Mouse (Mus musculus) gastrocnemius, adult 8-10 months (tissue): ENCODE measurements around the gene Mtfr2. TPM values are rescaled to one million over a fixed set of nuclear protein-coding genes. Genes with fewer than 3 reads are reported as not detected.

Source experiments
- DNase-seq, 2 experiments: peaks; one replicate each; pipeline ENCODE4 v3.0.0; 2022; ENCODE audit warnings: low spot score in 2 of 2
- total RNA-seq, 4 experiments: library from RNA; stranded (reverse); gene quantifications; 2 replicates each; pipeline ENCODE4 v1.2.4; 2022

The Mtfr2 gene
- total RNA-seq, 4 experiments from 2014 or later, result not detected

DNA sequence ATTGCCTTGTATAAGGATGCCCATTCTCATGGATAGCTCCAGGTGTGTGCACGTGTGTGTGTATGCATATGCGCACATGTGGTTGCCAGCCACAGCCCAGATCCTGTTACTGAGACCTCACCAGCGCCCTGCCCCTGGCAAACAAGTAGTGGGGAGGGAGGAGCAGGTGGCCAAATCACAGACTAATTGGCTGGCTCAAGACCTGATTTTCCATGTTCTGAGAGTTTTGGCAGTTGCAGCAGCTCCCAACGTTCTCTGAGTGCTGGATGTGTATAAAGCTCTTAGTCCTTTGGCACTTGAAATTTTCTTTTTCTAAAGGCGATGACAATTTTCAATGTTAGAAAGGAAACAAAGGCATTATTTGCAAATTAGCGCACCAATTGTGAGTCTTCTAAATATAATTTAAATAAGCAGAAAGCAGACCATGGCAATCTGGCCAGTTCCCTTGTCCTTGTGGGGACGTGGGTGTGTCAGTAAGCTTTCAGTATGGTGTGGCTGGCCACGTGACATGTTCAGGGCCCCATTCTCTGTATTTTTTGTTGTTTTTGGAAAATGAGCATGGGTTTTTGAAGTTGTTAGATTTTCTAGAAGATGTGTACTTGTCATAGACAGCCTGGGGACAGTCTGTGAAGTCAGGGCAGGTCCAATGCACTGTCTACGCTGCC, 31.6 kb downstream of the Mtfr2 start:
- DNase-seq, result peak in 1 of 2 experiments; percentile 28

DNA sequence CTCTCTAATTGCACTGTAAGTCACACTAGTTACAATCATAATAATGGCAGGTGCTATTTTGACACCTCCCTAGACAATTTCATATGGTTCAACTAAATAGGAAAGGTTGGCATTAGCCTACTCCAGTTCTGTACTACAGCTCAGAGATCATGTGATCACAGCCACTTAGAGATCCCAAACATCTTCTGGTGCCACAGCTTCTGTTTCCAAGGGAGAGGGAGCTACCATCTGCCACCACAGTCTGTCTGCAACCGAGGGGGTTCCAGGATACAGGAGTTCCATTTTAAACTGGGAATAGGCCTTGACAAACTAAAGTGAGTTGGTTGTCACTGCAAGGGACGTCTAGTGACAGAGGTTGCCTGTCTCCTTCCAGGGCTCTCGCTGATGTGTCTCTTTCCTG, 33.2 kb downstream of the Mtfr2 start:
- DNase-seq, result no peak

DNA sequence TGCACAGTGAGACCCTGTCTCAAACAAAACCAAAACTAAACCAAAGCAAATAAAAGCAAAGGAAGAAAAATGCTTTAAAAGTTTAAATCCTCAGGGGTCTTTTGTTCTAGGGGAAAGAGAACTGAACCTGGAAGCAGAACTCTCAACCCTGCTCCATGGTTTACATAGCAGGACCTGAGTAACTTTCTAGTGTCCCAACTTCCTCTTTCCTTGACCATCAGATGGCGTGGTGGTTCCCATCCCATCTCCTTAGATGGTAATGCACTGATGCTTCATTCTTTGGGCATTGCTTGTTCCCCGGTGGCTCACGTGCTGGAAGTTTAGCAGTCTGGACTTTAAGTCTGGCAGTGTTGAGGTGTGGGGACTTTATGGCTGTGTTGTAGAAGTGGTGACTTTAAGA, 33.8 kb downstream of the Mtfr2 start:
- no peak for DNase-seq

DNA sequence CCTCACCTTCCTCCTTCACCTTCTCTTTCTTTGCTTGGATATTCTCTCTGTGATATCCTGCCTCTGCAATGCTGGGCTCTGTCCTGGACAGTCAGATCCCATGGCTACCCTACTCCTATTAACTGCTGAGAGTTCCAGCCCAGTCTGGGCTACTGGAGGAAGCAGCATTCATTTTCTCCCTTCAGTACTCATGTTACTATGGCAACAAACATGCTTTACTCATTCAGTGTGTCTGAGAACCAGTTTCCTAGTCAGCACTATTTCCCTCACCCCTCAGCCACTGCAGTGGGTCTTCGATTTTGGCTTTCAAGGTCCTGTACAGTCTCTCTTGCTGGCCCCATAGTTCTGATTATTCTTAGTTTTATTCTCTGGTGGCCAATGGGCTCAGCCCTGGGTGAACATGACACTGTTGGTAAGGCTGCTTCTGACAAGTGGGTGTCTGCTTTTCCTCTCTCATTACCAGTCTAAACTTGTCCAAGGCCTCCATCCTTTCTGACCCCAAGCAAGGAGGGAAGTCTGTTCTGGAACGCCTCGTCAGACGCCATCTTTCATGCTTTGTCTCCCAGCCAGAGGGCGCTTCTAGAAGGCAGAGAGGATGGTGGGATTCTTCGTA, 35.3 kb downstream of the Mtfr2 start:
- DNase-seq, result no peak

DNA sequence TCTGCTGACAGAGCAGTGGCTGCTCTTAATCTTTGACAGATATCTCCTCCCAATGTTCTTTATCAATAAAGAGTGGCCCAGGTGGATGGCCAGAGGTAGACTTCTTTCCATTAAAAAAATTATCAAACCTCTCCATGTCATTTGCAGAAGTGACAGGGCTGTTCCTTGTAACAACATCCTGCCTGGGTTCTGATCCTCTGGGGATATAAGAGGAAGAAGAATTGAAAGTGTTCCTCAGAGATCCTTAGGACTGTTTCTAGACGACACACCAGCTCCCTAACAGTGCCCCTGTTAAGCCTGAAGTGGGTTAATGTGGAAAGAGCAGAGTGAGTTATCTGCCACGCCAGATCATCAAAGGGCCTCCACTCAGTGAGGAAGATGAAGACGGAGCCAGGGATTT, 43.0 kb downstream of the Mtfr2 start:
- no peak for DNase-seq

DNA sequence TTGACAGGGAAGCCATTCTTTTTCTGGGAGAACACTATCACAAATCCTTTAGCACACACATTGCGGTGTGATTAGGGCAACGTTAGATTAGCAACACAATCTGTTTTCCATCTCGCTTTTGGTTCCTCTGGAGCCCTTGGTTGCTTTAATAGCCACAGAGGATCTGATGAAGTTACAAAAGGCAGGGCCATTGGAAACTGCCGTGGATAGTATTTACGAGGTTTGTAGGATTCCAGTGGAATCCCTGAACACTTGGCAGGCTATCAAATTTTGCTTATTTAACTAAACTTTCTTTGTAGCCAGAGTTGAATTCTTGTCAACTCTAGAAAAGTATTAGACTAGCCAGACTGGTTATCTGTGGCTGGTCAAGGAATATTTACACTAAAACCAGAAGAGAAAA, 47.2 kb downstream of the Mtfr2 start:
- no peak for DNase-seq

DNA sequence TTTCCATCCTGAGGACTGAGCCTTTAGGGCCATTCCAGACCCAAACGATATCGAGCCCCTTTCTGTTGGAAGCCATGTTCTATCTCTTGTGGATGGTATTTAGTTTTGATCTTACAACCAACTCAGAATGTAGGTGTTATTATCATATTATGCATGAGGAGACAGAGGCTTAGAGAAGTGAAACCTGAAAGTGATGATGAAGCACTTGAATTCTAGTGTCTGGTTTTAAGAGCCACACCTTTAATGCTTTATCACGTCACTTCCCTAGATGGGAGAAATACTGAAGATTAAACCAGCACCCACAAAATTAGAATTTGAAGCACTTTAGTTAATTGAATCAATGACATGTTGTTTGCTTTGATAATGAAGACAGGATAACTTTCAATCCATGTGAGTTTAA, 48.2 kb downstream of the Mtfr2 start:
- no peak for DNase-seq

DNA sequence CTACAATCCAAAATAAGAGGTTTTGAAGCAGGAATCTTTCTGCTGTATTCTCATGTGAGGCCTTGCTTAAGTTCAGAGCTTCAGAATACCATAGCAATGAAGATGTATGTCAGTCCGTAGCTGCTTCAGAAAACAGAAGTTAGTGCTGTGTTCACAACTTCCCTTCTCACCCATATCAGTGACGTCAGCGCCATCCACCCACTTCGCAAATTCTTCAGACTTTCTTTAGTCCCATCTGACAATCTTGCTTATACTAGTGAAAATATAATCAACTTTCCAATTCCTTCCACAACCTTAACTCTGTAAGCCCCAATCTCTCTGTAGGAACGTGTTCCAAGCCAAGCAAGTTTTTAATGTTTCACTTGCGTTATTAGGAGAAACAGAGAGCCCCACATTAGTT, 50.7 kb downstream of the Mtfr2 start:
- no peak for DNase-seq

DNA sequence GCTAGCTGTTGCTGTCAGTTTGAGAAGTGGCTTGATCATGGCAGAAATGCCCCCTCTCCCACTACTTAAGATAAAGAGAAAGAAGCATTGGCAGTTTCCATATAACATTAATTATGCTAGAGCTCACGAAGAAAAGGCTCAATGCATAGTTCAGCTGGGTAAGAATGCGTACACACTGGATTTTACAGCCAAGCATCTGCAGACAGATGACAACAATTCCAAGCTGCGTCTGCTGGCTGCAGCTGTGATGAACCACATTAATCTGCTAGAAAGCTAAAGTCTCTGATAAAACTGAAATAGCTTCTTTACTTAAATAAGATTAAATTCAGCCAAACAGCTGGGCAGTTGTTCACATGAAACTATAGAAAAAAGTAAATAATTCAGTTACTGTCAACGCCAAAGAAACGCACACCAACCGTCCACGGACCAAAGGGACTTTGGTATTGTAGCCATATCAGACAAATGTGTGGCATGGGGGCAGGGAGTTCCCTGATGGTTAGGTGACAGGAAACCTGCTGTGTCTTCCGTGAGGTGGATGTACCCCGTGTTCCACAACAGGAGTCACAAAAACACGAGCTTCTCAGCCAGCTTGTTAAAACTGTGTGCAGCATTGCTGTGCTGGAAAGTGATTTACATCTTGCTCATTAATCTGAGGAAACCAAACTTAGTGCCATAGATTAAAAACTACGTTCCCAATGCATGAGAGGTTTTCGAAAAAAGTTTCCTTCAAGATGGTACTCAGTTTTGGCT, 51.2 kb downstream of the Mtfr2 start:
- DNase-seq, result no peak

DNA sequence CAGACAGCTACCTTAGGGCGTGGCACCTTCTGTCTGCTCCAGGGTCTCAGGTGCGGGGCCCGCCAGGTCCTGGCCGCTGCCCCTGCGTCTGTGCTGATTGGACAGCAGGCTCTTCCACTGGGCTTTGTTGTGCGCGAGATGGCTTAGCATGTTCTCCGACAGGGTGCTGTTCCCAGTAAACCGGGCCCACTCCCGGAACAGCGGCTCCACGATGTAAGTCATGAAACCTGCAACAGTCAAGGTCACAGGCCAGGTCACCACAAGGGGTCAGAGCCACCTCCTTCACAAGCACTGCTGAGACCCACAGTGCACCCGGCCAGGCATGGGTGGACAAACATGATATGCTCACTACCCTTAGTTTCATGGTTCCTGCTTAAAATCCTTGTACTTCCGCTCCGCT, 52.8 kb downstream of the Mtfr2 start:
- no peak for DNase-seq

DNA sequence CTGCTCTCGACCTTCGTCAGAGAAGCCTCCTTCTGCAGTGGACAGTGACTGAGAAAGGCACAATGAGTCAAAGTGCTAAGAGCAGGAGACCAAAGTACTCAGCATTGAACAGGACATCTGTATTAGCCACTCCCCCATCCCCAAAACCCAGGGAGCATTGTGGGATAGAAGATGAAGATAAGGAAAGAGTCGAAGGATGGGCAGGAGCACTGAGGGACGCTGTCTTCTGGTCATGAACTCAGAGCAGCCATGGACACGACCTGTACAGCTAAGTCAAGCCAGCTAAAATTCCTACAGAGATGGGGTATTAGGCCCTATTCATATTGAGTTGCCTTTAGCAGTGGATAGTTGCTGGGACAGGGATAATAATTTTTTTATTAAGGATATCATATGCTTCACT, 55.4 kb downstream of the Mtfr2 start:
- no peak for DNase-seq

DNA sequence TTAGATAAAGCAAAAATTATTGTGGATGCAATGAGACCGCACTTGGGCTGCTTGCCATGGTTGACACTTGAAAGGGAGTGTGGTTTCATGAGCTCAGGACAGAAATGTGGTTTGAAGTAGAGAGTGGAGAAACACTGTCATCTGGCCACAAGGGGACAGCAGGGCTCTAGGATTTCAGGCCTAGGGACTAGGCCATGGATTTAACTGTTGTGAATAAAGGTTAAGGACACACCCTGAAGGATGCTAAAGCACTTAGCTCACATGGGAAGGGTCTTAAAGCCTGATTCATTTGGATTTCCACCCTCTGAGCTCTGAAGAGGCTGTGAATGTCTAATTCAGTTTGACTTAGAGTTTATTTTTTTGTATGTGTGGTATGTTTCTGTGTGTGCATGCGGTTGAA, 57.9 kb downstream of the Mtfr2 start:
- peak in 1 of 2 experiments; percentile 11 for DNase-seq

DNA sequence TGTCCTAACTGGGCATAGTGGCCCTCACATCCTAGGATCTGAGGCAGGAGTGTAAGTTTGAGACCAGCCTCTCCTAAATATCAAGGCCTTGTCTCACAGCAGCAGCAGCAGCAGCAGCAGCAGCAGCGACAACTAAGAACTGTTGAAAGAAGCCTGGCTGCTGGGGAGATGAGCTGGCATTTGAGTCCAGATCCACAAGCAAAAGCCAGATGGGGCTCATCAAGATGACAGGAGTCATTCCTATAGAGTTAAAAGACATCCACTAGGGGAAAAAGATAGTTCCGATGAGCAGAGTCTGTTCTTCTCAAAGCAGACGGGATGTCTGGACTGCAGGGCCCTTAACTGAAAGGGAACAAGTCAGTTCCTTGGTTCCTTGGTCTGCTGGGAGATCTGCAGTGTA, 60.8 kb downstream of the Mtfr2 start:
- DNase-seq, result no peak

DNA sequence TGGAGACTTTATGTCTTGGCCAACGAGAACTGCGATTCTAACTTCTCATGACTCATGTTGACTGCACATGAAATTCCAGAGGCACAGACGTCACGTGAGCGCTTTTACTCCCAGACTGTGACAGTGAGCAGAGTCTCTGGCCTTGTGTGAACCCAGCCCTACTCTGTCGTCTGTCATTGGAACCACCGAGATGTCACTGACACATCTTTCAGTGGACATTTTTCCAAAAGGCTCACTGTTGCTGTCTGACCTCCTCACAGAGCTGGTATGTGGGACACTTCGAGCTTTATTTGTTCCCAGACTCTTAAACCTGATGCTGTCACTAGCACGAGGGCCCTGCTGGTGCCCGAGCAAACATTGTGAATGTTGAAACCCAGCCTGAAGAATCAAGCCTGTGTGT, 61.6 kb downstream of the Mtfr2 start:
- DNase-seq, result no peak

Other genes with a start within 250 kb of the Mtfr2 start
- 1 to 10 TPM; 3.0 to 6.3 (median 4.5) TPM for gene Map7, start 199.3 kb upstream of the Mtfr2 start, total RNA-seq
- gene Bclaf1, start 35.3 kb upstream of the Mtfr2 start, total RNA-seq, result 10 to 100 TPM; 37.3 to 45.8 (median 40.8) TPM